Mouse (Mus musculus) ES-Bruce4 (cell line): ENCODE data around the gene Gm9803.

Experiments used
- CTCF ChIP-seq: IDR thresholded peaks from one replicate; pipeline ENCODE4 v1.8.1; 2011; ENCODE audit warnings: low read depth, low read length
- EP300 ChIP-seq: IDR thresholded peaks from 2 replicates; pipeline ENCODE4 v1.6.1; 2011; ENCODE audit warnings: low read depth, low read length; ENCODE audit not compliant: insufficient read depth
- POLR2A ChIP-seq: IDR thresholded peaks from one replicate; pipeline ENCODE4 v1.8.1; 2011; ENCODE audit warnings: low read length; ENCODE audit not compliant: insufficient read depth

- TF ChIP-seq EP300 (no peak), POLR2A (no peak), CTCF (no peak)
Measured at GRCm38 (mm10) chr10:43483426-43483995, 40.4 kb upstream of the Gm9803 start.
